ENCODE assay signal across 8 mouse cellular contexts in the genomic region with DNA sequence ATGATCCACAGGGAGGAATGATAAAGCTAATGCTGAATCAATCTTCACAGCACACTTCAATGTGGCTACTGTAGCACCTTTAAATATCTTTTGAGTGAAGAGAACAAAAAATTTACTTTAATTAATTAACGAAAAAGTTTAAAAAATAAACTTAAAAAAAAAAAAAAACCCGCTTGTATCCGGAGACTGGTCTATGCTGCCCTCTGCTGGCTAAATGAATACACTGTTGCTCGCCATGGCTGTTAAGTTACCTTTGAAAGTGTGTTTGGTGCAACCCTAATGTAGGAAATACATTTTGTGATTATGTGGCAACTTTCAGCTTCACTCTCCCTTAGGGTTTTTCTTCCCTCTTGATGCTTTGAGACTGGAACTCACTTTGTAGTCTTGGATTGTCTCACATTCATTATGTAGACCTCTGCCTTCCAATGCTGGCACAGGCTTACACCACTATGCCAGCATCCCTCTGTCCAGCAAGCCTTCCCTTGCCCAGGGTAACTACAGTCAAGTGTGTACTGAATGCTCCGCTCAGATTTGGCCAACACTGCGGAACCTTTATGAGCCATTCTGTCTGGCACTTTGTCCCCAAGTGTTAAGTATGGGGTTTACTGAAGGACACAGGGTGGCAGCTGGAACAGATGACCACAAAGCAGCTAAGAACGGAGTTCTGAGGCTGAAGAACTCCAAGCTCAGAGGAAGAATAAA. TPM values are rescaled to one million over a fixed set of nuclear protein-coding genes. Genes with fewer than 3 reads are reported as not detected.
DNase-seq lines count a peak whose midpoint lies in the region; ATAC-seq and TF ChIP-seq lines count a peak whose summit lies in the region.

No protein-coding gene starts in this region.

- no peaks in the 10 kb centered on the region for H3K27me3 ChIP-seq in hindbrain, embryonic 14.5 days (ENCODE audit: control insufficient read depth, insufficient read depth, low read length)
- no peaks in the 10 kb centered on the region for H3K27me3 ChIP-seq in hindbrain, embryonic 13.5 days
- H3K27me3 ChIP-seq in E14TG2a.4 (ENCODE audit: insufficient read depth, low read length): no peaks in the 10 kb centered on the region
- H3K27me3 ChIP-seq in forebrain, embryonic 15.5 days: no peaks in the 10 kb centered on the region

- H3K36me3 ChIP-seq in hindbrain, embryonic 14.5 days (replicated peaks; ENCODE audit: control insufficient read depth, insufficient read depth): no peaks in the 10 kb centered on the region
- no peaks in the 10 kb centered on the region for H3K36me3 ChIP-seq in hindbrain, embryonic 13.5 days
- H3K36me3 ChIP-seq in E14TG2a.4 (ENCODE audit: insufficient read depth, low read length): no peaks in the 10 kb centered on the region
- no peaks in the 10 kb centered on the region for H3K36me3 ChIP-seq in forebrain, embryonic 15.5 days

- no peak for ATAC-seq in hindbrain, embryonic 14.5 days (ENCODE audit: low FRiP score)
- no peak for ATAC-seq in hindbrain, embryonic 13.5 days (ENCODE audit: low FRiP score)
- ATAC-seq in monocyte, adult 5-6 weeks (replicated peaks; ENCODE audit: insufficient number of reproducible peaks, low FRiP score, low TSS enrichment, poor library complexity, severe bottlenecking): 0 out of 2 replicates have a peak, but pooled peaks have one; percentile 56
- ATAC-seq in forebrain, embryonic 15.5 days (replicated peaks): no peak

- 21% methylated on average over 7 of the region's 7 CpGs for WGBS in hindbrain, embryonic 14.5 days
- WGBS in hindbrain, embryonic 13.5 days: 29% methylated on average over 7 of the region's 7 CpGs
- 24% methylated on average over 7 of the region's 7 CpGs for WGBS in forebrain, embryonic 15.5 days

- H3K9ac ChIP-seq in hindbrain, embryonic 14.5 days: no peak overlapping the region
- H3K9ac ChIP-seq in hindbrain, embryonic 13.5 days: no peak overlapping the region
- no peak overlapping the region for H3K9ac ChIP-seq in forebrain, embryonic 15.5 days (replicated peaks)

- no peaks in the 10 kb centered on the region for H3K9me3 ChIP-seq in hindbrain, embryonic 14.5 days (ENCODE audit: control insufficient read depth, low read length)
- no peaks in the 10 kb centered on the region for H3K9me3 ChIP-seq in hindbrain, embryonic 13.5 days
- H3K9me3 ChIP-seq in E14TG2a.4 (ENCODE audit: low read length): no peaks in the 10 kb centered on the region
- no peaks in the 10 kb centered on the region for H3K9me3 ChIP-seq in forebrain, embryonic 15.5 days

- H3K27ac ChIP-seq in hindbrain, embryonic 14.5 days: no peak overlapping the region
- no peak overlapping the region for H3K27ac ChIP-seq in hindbrain, embryonic 13.5 days
- H3K27ac ChIP-seq in forebrain, embryonic 15.5 days (replicated peaks): no peak overlapping the region

- no peaks in the 10 kb centered on the region for H3K4me1 ChIP-seq in hindbrain, embryonic 14.5 days (replicated peaks; ENCODE audit: control insufficient read depth, insufficient read depth, low read length)
- H3K4me1 ChIP-seq in hindbrain, embryonic 13.5 days (replicated peaks): peaks cover 10% of the 10 kb centered on the region
- peaks cover 21% of the 10 kb centered on the region for H3K4me1 ChIP-seq in E14TG2a.4 (replicated peaks; ENCODE audit: low read depth, low read length)
- H3K4me1 ChIP-seq in forebrain, embryonic 15.5 days: peaks cover 3% of the 10 kb centered on the region; the same call in 1 of the 2 replicates

- no peak overlapping the region for H3K4me2 ChIP-seq in hindbrain, embryonic 14.5 days (replicated peaks)
- H3K4me2 ChIP-seq in hindbrain, embryonic 13.5 days: no peak overlapping the region
- no peak overlapping the region for H3K4me2 ChIP-seq in forebrain, embryonic 15.5 days (replicated peaks)

- peak; percentile 88 for TF ChIP-seq CTCF in E14TG2a.4 (conservative IDR thresholded peaks at IDR 0.05; ENCODE audit: low read length)

- DNase-seq in hindbrain, embryonic 14.5 days (ENCODE audit: low spot score): peak; percentile 87
- peak; percentile 74 for DNase-seq in A20 (ENCODE audit: low read depth, low spot score)
- peak; percentile 82 to 83 for DNase-seq in cerebellum, postnatal 14 days
- peak; percentile 83 for DNase-seq in kidney, postnatal 10 days

- no peak overlapping the region for H3K4me3 ChIP-seq in hindbrain, embryonic 14.5 days (replicated peaks; ENCODE audit: low read length)
- H3K4me3 ChIP-seq in hindbrain, embryonic 13.5 days: no peak overlapping the region
- no peak overlapping the region for H3K4me3 ChIP-seq in E14TG2a.4 (replicated peaks; ENCODE audit: low read length)
- no peak overlapping the region for H3K4me3 ChIP-seq in forebrain, embryonic 15.5 days

RNA-seq across cellular contexts. Expression of a gene that starts 27.7 kb away (rescaled TPM):
- polyA plus RNA-seq in hindbrain, embryonic 14.5 days (2014; fragmentation: Nextera tagmentation; extraction: Ambion mirVana): 18.1 and 18.7 TPM in 2 replicates
- polyA plus RNA-seq in hindbrain, embryonic 13.5 days (2015; fragmentation: Nextera tagmentation; extraction: Ambion mirVana): 24.0 and 24.4 TPM in 2 replicates
- total RNA-seq in monocyte, adult 5-6 weeks (2017): 110 to 193 TPM (median 136 TPM) in 3 replicates
- polyA plus RNA-seq in forebrain, embryonic 15.5 days (2015; fragmentation: Nextera tagmentation; extraction: Ambion mirVana): 32.3 and 34.6 TPM in 2 replicates
